Mouse (Mus musculus) embryonic facial prominence, embryonic 12.5 days (tissue): ENCODE data around the gene Tma7. TPM values are rescaled to one million over a fixed set of nuclear protein-coding genes. Genes with fewer than 3 reads are reported as not detected.
A peak's percentile ranks its signal among the peaks of the same experiment; 100 is the strongest.

Experiments
- ATAC-seq: fragments of 200-750 bp; cut with Nextera tagmentation; 2 replicates; pipeline ENCODE4 v1.8.0; 2017; ENCODE audit not compliant: insufficient number of reproducible peaks, insufficient read depth, low FRiP score, low TSS enrichment
- H3K27ac ChIP-seq: fragments of 300-500 bp; sonication (generic); 2 replicates; pipeline ENCODE4 v1.5.1; 2016; ENCODE audit warnings: mild to moderate bottlenecking
- H3K27me3 ChIP-seq: fragments of 300-500 bp; sonication (generic); 2 replicates; pipeline ENCODE4 v1.6.1; 2016; ENCODE audit warnings: mild to moderate bottlenecking, moderate library complexity
- H3K36me3 ChIP-seq: fragments of 300-500 bp; sonication (generic); 2 replicates; pipeline ENCODE4 v1.6.1; 2016; ENCODE audit warnings: mild to moderate bottlenecking
- H3K4me1 ChIP-seq: fragments of 300-500 bp; sonication (generic); 2 replicates; pipeline ENCODE4 v1.6.1; 2016
- H3K4me2 ChIP-seq: fragments of 300-500 bp; sonication (generic); replicated peaks from 2 replicates; pipeline ENCODE4 v1.6.1; 2016; ENCODE audit warnings: mild to moderate bottlenecking, moderate library complexity
- H3K4me3 ChIP-seq: fragments of 300-500 bp; sonication (generic); 2 replicates; pipeline ENCODE4 v1.5.1; 2016; ENCODE audit warnings: mild to moderate bottlenecking
- H3K9ac ChIP-seq: fragments of 300-500 bp; sonication (generic); 2 replicates; pipeline ENCODE4 v1.6.1; 2016; ENCODE audit warnings: mild to moderate bottlenecking, moderate library complexity
- H3K9me3 ChIP-seq: fragments of 300-500 bp; sonication (generic); 2 replicates; pipeline ENCODE4 v1.6.1; 2016; ENCODE audit warnings: mild to moderate bottlenecking, moderate library complexity
- WGBS: fragments of 180-500 bp; shearing (Covaris S2); methylation state at CpG from one replicate; pipeline ENCODE4 v1.1.7; 2016; 5-methylcytosine and 5-hydroxymethylcytosine counted together
- polyA plus RNA-seq: library from polyadenylated mRNA; unstranded; fragments of >200 nt; fragmentation: Nextera tagmentation; extraction: Ambion mirVana; gene quantifications from 2 replicates; pipeline ENCODE4 v1.2.1, GENCODE M21; 2016

Tma7 gene
- polyA plus RNA-seq, 1 experiment from 2014 or later, result 757 TPM

GRCm38 (mm10) chr9:109101933-109102445 lies 19.6 kb upstream of the Tma7 start:
- ATAC-seq, result no peak
- Histone ChIP-seq H3K36me3 (peaks cover 71% of the 10 kb centered on the region), H3K9me3 (no peaks in the 10 kb centered on the region), H3K4me1 (peaks cover 23% of the 10 kb centered on the region), H3K27me3 (no peaks in the 10 kb centered on the region), H3K9ac (no peak overlapping the region), H3K4me3 (no peak overlapping the region), H3K4me2 (no peak overlapping the region), H3K27ac (no peak overlapping the region)
- 90% methylated on average over 5 of the region's 5 CpGs for WGBS

- Histone ChIP-seq H3K27ac (no peak overlapping the region), H3K4me1 (peaks cover 28% of the 10 kb centered on the region), H3K36me3 (peaks cover 56% of the 10 kb centered on the region), H3K9me3 (no peaks in the 10 kb centered on the region), H3K9ac (no peak overlapping the region), H3K4me3 (no peak overlapping the region), H3K27me3 (no peaks in the 10 kb centered on the region), H3K4me2 (no peak overlapping the region)
- ATAC-seq, result no peak
- 90% methylated on average over 20 of the region's 20 CpGs for WGBS
These were observed 18.0 kb upstream of the Tma7 start for GRCm38 (mm10) chr9:109100307-109100928.

- H3K27ac ChIP-seq, result peak overlapping the region; percentile 100; the same call in 1 of the 2 replicates
- peaks cover 41% of the 10 kb centered on the region for H3K36me3 ChIP-seq
- 49% methylated on average over 6 of the region's 6 CpGs for WGBS
- no peak for ATAC-seq
- no peaks in the 10 kb centered on the region for H3K9me3 ChIP-seq
- H3K4me2 ChIP-seq, result peak overlapping the region; percentile 76
- no peaks in the 10 kb centered on the region for H3K27me3 ChIP-seq
- H3K9ac ChIP-seq, result peak overlapping the region; percentile 11; the same call in 1 of the 2 replicates
- no peak overlapping the region for H3K4me3 ChIP-seq
- H3K4me1 ChIP-seq, result peaks cover 36% of the 10 kb centered on the region
These were observed 16.6 kb upstream of the Tma7 start for GRCm38 (mm10) chr9:109098969-109099368.

- Histone ChIP-seq H3K36me3 (peaks cover 35% of the 10 kb centered on the region), H3K4me2 (peak overlapping the region; percentile 76), H3K4me1 (peaks cover 41% of the 10 kb centered on the region), H3K4me3 (no peak overlapping the region), H3K9ac (no peak overlapping the region), H3K9me3 (no peaks in the 10 kb centered on the region), H3K27me3 (no peaks in the 10 kb centered on the region), H3K27ac (peak overlapping the region; percentile 100)
- 90% methylated on average over 8 of the region's 8 CpGs for WGBS
- ATAC-seq, result no peak
These were observed 16.0 kb upstream of the Tma7 start for GRCm38 (mm10) chr9:109098366-109098765.

GRCm38 (mm10) chr9:109097831-109098230 lies 15.4 kb upstream of the Tma7 start:
- Histone ChIP-seq H3K4me1 (peaks cover 44% of the 10 kb centered on the region), H3K27ac (peak overlapping the region; percentile 100), H3K9ac (peak overlapping the region; percentile 95), H3K4me2 (peak overlapping the region; percentile 76), H3K4me3 (peak overlapping the region; percentile 74), H3K27me3 (no peaks in the 10 kb centered on the region), H3K9me3 (no peaks in the 10 kb centered on the region), H3K36me3 (peaks cover 31% of the 10 kb centered on the region)
- WGBS, result 35% methylated on average over 5 of the region's 5 CpGs
- no peak for ATAC-seq

GRCm38 (mm10) chr9:109097291-109097690 lies 14.9 kb upstream of the Tma7 start:
- peak overlapping the region; percentile 100 for H3K27ac ChIP-seq
- ATAC-seq, result no peak
- peaks cover 44% of the 10 kb centered on the region for H3K4me1 ChIP-seq
- 20% methylated on average over 6 of the region's 6 CpGs for WGBS
- H3K4me3 ChIP-seq, result peak overlapping the region; percentile 74
- peak overlapping the region; percentile 76 for H3K4me2 ChIP-seq
- H3K9ac ChIP-seq, result peak overlapping the region; percentile 95
- H3K27me3 ChIP-seq, result no peaks in the 10 kb centered on the region
- H3K9me3 ChIP-seq, result no peaks in the 10 kb centered on the region
- peaks cover 26% of the 10 kb centered on the region for H3K36me3 ChIP-seq

- peak overlapping the region; percentile 74 for H3K4me3 ChIP-seq
- H3K9me3 ChIP-seq, result no peaks in the 10 kb centered on the region
- H3K4me1 ChIP-seq, result peaks cover 44% of the 10 kb centered on the region
- WGBS, result 19% methylated on average over 6 of the region's 6 CpGs
- no peak for ATAC-seq
- no peaks in the 10 kb centered on the region for H3K27me3 ChIP-seq
- peak overlapping the region; percentile 100 for H3K27ac ChIP-seq
- H3K9ac ChIP-seq, result peak overlapping the region; percentile 95
- H3K4me2 ChIP-seq, result peak overlapping the region; percentile 76
- H3K36me3 ChIP-seq, result peaks cover 28% of the 10 kb centered on the region
These were observed 14.5 kb upstream of the Tma7 start for GRCm38 (mm10) chr9:109096856-109097255.

GRCm38 (mm10) chr9:109096251-109096661 lies 13.9 kb upstream of the Tma7 start:
- no peak for ATAC-seq
- H3K4me2 ChIP-seq, result peak overlapping the region; percentile 76
- H3K4me1 ChIP-seq, result peaks cover 44% of the 10 kb centered on the region
- WGBS, result 20% methylated on average over 9 of the region's 9 CpGs
- peak overlapping the region; percentile 95 for H3K9ac ChIP-seq
- H3K36me3 ChIP-seq, result peaks cover 28% of the 10 kb centered on the region
- H3K27ac ChIP-seq, result peak overlapping the region; percentile 100
- H3K27me3 ChIP-seq, result no peaks in the 10 kb centered on the region
- peak overlapping the region; percentile 74 for H3K4me3 ChIP-seq
- no peaks in the 10 kb centered on the region for H3K9me3 ChIP-seq

GRCm38 (mm10) chr9:109095137-109095982 lies 13.0 kb upstream of the Tma7 start, which contains the start of gene Plxnb1:
Gene Plxnb1, plus strand, starts transcription at chr9:109095389.
- Histone ChIP-seq H3K4me1 (peaks cover 44% of the 10 kb centered on the region), H3K27me3 (no peaks in the 10 kb centered on the region), H3K36me3 (peaks cover 29% of the 10 kb centered on the region), H3K4me2 (peak within 1 kb of the TSS; percentile 76), H3K9me3 (no peaks in the 10 kb centered on the region), H3K27ac (peak within 1 kb of the TSS; percentile 100), H3K9ac (peak within 1 kb of the TSS; percentile 95), H3K4me3 (peak within 1 kb of the TSS; percentile 74)
- ATAC-seq, result peak; percentile 45
- WGBS, result under 1% methylated on average over 99 of the region's 102 CpGs

GRCm38 (mm10) chr9:109094553-109095136 lies 12.3 kb upstream of the Tma7 start:
- peak overlapping the region; percentile 74 for H3K4me3 ChIP-seq
- H3K9ac ChIP-seq, result peak overlapping the region; percentile 95
- peaks cover 44% of the 10 kb centered on the region for H3K4me1 ChIP-seq
- peaks cover 26% of the 10 kb centered on the region for H3K36me3 ChIP-seq
- H3K27ac ChIP-seq, result peak overlapping the region; percentile 100
- H3K4me2 ChIP-seq, result peak overlapping the region; percentile 76
- no peaks in the 10 kb centered on the region for H3K27me3 ChIP-seq
- peak; percentile 19 for ATAC-seq
- H3K9me3 ChIP-seq, result no peaks in the 10 kb centered on the region
- under 1% methylated on average over 20 of the region's 21 CpGs for WGBS

GRCm38 (mm10) chr9:109093786-109094552 lies 11.6 kb upstream of the Tma7 start:
- H3K27me3 ChIP-seq, result no peaks in the 10 kb centered on the region
- H3K4me3 ChIP-seq, result peak overlapping the region; percentile 74
- no peaks in the 10 kb centered on the region for H3K9me3 ChIP-seq
- ATAC-seq, result peak; percentile 1; the same call in 1 of the 2 replicates
- H3K4me2 ChIP-seq, result peak overlapping the region; percentile 76
- H3K27ac ChIP-seq, result peak overlapping the region; percentile 100
- peaks cover 22% of the 10 kb centered on the region for H3K36me3 ChIP-seq
- H3K4me1 ChIP-seq, result peaks cover 40% of the 10 kb centered on the region
- 13% methylated on average over 11 of the region's 11 CpGs for WGBS
- H3K9ac ChIP-seq, result peak overlapping the region; percentile 95
